Mouse (Mus musculus) stomach, postnatal 0 days (tissue): ENCODE results near the gene Polr3k.

Experiments
- CTCF ChIP-seq: IDR thresholded peaks from 2 replicates; pipeline ENCODE4 v1.5.1; 2016; ENCODE audit warnings: antibody characterized with exemption, low read depth, mild to moderate bottlenecking, moderate library complexity
- EP300 ChIP-seq: optimal IDR thresholded peaks from 2 replicates; pipeline ENCODE3; 2016; ENCODE audit warnings: antibody characterized with exemption

DNA sequence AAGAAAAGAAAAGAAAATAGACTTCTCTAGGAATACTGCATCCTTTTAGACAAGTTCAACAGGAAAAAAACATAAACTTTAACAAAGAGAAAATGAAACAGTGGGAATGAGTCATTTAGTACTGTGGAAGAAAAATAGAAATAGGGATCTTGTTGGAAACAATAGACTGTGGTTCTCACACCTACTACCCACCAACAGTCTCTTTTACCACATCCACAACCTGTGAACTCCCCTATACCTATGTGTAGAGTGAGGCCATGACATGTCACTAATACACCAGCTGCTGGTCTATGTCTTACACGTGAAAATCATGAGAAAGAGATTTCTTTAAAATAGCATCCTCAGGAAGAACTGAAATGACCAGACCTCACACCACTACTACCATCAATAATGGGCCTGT is 14.8 kb downstream of the Polr3k start:
- TF ChIP-seq EP300, result no peak
- no peak for TF ChIP-seq CTCF
